Mouse (Mus musculus) heart, postnatal 0 days (tissue): ENCODE measurements at regions not wholly inside any gene's neighbourhood (a gene's known extent, or its start where the extent isn't known, plus 50 kb on each side); places are given as distances from the start of the nearest gene placed in this dataset.

ENCODE experiments used
- ATAC-seq: fragments of 200-750 bp; cut with Nextera tagmentation; 2 replicates; pipeline ENCODE4 v1.8.0; 2017; ENCODE audit warnings: low read depth, moderate number of reproducible peaks, moderate library complexity; ENCODE audit not compliant: insufficient read depth
- DNase-seq: peaks from one replicate; pipeline ENCODE4 v3.0.0-alpha.2; 2016; ENCODE audit warnings: low spot score
- H3K27ac ChIP-seq: fragments of 300-500 bp; sonication (generic); 2 replicates; pipeline ENCODE4 v1.5.1; 2014; ENCODE audit warnings: low read depth, mild to moderate bottlenecking
- H3K27me3 ChIP-seq: fragments of 300-500 bp; sonication (generic); 2 replicates; pipeline ENCODE4 v1.6.1; 2014; ENCODE audit warnings: low read length, mixed read lengths; ENCODE audit not compliant: control insufficient read depth, insufficient read depth
- H3K36me3 ChIP-seq: fragments of 300-500 bp; sonication (generic); replicated peaks from 2 replicates; pipeline ENCODE4 v1.6.1; 2014; ENCODE audit warnings: low read length, mixed read lengths; ENCODE audit not compliant: control insufficient read depth, insufficient read depth
- H3K4me1 ChIP-seq: fragments of 300-500 bp; sonication (generic); 2 replicates; pipeline ENCODE4 v1.6.1; 2014; ENCODE audit warnings: antibody characterized with exemption; ENCODE audit not compliant: control insufficient read depth, insufficient read depth
- H3K4me2 ChIP-seq: fragments of 300-500 bp; sonication (generic); 2 replicates; pipeline ENCODE4 v1.6.1; 2014; ENCODE audit warnings: low read depth, mild to moderate bottlenecking, low read length, moderate library complexity
- H3K4me3 ChIP-seq: fragments of 300-500 bp; sonication (generic); 2 replicates; pipeline ENCODE4 v1.5.1; 2014; ENCODE audit warnings: low read depth, low read length
- H3K9ac ChIP-seq: fragments of 300-500 bp; sonication (generic); replicated peaks from 2 replicates; pipeline ENCODE4 v1.6.1; 2014; ENCODE audit warnings: low read depth, low read length, mixed read lengths
- H3K9me3 ChIP-seq: fragments of 300-500 bp; sonication (generic); replicated peaks from 2 replicates; pipeline ENCODE4 v1.6.1; 2016; ENCODE audit warnings: low read length; ENCODE audit not compliant: control insufficient read depth
- CTCF ChIP-seq: IDR thresholded peaks from 2 replicates; pipeline ENCODE4 v1.5.1; 2016; ENCODE audit warnings: antibody characterized with exemption, control low read depth, low read depth
- EP300 ChIP-seq: IDR thresholded peaks from 2 replicates; pipeline ENCODE4 v1.6.1; 2016; ENCODE audit warnings: antibody characterized with exemption, low read depth
- WGBS: fragments of 180-500 bp; shearing (Covaris S2); extraction: QIAGEN DNeasy Blood & Tissue Kit; methylation state at CpG from one replicate; pipeline ENCODE4 v1.1.7; 2014; 5-methylcytosine and 5-hydroxymethylcytosine counted together

DNA sequence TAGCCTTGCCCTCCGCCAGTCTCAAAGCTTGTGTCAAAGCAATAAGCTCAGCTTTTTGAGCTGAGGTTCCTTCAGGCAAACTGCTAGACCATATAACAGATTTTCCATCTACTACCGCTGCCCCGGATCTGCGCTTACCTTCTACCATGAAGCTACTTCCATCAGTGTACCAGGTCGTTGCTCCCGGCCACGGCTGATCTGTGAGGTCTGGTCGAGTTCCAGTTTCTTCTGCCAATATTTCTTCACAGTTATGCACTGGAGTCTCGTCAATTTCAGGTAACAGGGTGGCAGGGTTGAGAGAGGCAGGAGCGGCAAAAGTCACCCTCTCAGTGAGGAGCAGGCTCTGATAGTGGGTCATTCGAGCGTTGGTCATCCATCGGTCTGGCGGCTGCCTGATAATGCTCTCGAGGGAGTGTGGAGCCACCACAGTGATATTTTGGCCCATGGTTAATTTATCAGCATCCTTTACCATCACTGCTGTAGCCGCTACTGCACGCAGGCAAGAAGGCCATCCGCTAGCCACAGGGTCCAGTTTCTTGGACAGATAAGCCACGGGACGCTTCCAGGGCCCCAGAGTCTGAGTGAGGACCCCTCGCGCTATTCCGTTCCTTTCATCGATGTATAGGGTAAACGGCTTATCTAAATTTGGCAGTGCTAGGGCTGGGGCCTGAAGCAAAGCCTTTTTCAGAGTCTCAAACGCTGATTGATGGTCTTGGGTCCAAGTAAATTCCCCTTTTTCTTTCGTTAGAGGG is 276.0 kb downstream of the Gm21863 start:
- H3K4me3 ChIP-seq, result no peak overlapping the region
- no peaks in the 10 kb centered on the region for H3K4me1 ChIP-seq
- H3K4me2 ChIP-seq, result no peak overlapping the region
- H3K9ac ChIP-seq, result no peak overlapping the region
- H3K9me3 ChIP-seq, result peaks cover 76% of the 10 kb centered on the region
- WGBS, result 64% methylated on average over 27 of the region's 27 CpGs
- TF ChIP-seq EP300, result no peak
- no peak for TF ChIP-seq CTCF
- H3K27ac ChIP-seq, result no peak overlapping the region
- DNase-seq (no peak), ATAC-seq (no peak)
- H3K27me3 ChIP-seq, result no peaks in the 10 kb centered on the region
- no peaks in the 10 kb centered on the region for H3K36me3 ChIP-seq

DNA sequence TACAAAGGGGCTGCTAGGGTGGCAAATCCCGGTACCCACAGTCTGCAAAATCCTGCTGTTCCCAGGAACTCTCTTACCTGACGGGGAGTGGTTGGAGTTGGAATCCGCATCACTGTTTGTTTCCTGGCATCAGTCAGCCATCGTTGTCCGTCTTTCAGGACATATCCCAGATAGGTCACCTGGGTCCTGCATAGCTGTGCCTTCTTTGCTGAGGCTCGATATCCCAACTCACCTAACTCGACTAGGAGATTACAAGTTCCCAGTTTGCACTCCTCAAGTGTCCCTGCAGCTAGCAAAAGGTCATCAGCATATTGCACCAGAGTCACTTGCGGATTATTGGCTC is 276.6 kb downstream of the Gm21863 start:
- no peak overlapping the region for H3K27ac ChIP-seq
- no peaks in the 10 kb centered on the region for H3K36me3 ChIP-seq
- no peak overlapping the region for H3K4me2 ChIP-seq
- H3K9me3 ChIP-seq, result peaks cover 76% of the 10 kb centered on the region
- ATAC-seq, result no peak
- no peak overlapping the region for H3K4me3 ChIP-seq
- H3K9ac ChIP-seq, result no peak overlapping the region
- H3K4me1 ChIP-seq, result no peaks in the 10 kb centered on the region
- 60% methylated on average over 8 of the region's 8 CpGs for WGBS
- DNase-seq, result no peak
- H3K27me3 ChIP-seq, result no peaks in the 10 kb centered on the region
- TF ChIP-seq CTCF, result no peak
- TF ChIP-seq EP300, result no peak

DNA sequence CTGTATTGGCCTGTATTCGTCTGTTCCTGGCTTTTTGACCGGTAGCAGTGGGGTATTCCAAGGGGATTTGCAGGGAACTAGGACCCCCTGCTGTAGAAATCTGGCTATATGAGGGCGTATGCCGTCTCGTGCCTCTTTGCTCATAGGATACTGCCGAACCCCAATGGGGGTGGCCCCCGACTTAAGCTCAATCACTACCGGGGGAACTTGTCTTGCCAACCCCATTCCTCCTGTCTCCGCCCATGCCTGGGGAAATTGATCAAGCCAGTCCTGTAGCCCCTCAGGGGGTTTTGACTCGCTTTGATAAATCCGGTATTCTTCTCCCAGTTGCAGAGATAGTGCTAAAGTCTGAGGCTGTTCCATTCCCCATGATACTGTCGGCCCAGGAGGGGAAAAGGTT is 277.2 kb downstream of the Gm21863 start:
- no peak for DNase-seq
- no peaks in the 10 kb centered on the region for H3K27me3 ChIP-seq
- peak; percentile 9; the same call in 1 of the 2 replicates for ATAC-seq
- no peak overlapping the region for H3K4me2 ChIP-seq
- H3K9me3 ChIP-seq, result peaks cover 75% of the 10 kb centered on the region
- no peak overlapping the region for H3K9ac ChIP-seq
- H3K4me1 ChIP-seq, result no peaks in the 10 kb centered on the region
- no peak for TF ChIP-seq CTCF
- TF ChIP-seq EP300, result no peak
- WGBS, result 64% methylated on average over 12 of the region's 12 CpGs
- no peak overlapping the region for H3K27ac ChIP-seq
- H3K36me3 ChIP-seq, result no peaks in the 10 kb centered on the region
- H3K4me3 ChIP-seq, result no peak overlapping the region

DNA sequence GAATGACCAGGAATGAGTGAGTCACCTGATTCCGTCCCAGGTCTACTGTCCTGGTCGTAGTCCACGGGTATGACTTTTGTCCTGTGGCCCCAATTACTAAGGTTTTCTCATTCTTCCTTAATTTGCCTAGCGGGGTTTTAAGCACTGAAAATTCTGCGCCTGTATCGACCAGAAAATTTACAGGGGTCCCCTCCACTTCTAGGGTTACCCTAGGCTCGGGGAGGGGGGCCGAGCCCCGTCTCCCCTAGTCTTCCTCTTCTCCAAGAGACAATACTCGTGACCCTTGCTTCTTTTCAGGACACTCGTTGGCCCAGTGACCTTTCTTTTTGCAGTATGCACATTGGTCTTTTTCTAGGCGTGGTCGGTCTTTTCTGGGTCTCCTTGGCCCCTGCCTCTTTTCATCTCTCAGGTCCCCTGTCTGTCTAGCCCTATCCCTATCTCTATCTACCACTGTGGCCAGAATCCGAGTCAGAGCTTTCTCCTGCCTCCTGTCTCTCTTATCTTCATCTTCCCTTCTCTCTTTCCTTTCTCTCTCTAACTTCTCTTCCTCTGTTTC is 277.8 kb downstream of the Gm21863 start:
- Histone ChIP-seq H3K36me3 (no peaks in the 10 kb centered on the region), H3K4me2 (no peak overlapping the region), H3K9ac (no peak overlapping the region), H3K4me3 (no peak overlapping the region), H3K9me3 (peaks cover 70% of the 10 kb centered on the region), H3K27ac (no peak overlapping the region), H3K27me3 (no peaks in the 10 kb centered on the region), H3K4me1 (no peaks in the 10 kb centered on the region)
- TF ChIP-seq CTCF, result no peak
- no peak for TF ChIP-seq EP300
- ATAC-seq, result no peak
- WGBS, result 58% methylated on average over 14 of the region's 14 CpGs
- no peak for DNase-seq

DNA sequence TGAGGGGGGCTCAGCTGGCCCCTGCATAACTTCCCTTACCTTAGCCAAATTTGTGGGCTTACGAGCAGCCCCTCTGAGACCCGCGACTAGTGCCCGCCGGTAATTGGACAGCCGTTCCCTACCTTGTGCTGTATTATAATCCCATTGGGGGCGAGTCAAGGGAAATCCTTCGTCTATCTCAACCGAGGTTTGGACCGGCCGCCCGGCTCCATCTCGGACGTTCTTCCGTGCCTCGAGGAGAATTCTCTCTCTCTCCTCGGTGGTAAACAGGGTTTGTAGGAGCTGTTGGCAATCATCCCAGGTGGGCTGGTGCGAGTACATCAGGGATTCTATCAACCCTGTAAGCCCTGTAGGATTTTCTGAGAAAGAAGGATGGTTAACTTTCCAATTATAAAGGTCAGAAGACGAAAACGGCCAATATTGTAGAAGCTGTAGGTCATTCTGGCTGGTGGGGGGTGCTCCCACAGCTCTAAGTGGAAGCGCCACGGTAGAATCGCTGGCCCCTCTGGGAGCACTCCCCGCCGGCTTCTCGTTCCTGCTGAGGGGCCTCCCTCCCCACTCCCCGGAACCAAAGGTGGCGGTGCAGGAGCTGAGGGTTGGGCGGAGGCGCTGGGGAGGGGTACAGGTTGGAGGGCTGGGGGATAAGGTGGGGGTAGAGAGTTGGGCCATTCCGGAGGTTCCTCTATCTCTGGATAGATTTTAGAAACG is 278.6 kb downstream of the Gm21863 start:
- no peak overlapping the region for H3K4me2 ChIP-seq
- TF ChIP-seq EP300 (no peak), CTCF (no peak)
- H3K27ac ChIP-seq, result no peak overlapping the region
- DNase-seq, result no peak
- 67% methylated on average over 32 of the region's 32 CpGs for WGBS
- H3K4me1 ChIP-seq, result no peaks in the 10 kb centered on the region
- no peaks in the 10 kb centered on the region for H3K36me3 ChIP-seq
- peaks cover 62% of the 10 kb centered on the region for H3K9me3 ChIP-seq
- no peak overlapping the region for H3K4me3 ChIP-seq
- H3K27me3 ChIP-seq, result no peaks in the 10 kb centered on the region
- peak; percentile 50 for ATAC-seq
- no peak overlapping the region for H3K9ac ChIP-seq
